In genomic region chr2:61593871-61594304, GRCm38 (mm10) we compare ENCODE assay signal across 8 mouse cellular contexts. TPM values are rescaled to one million over a fixed set of nuclear protein-coding genes. Genes with fewer than 3 reads are reported as not detected.
DNase-seq lines count a peak whose midpoint lies in the region; ATAC-seq lines count a peak whose summit lies in the region.

No protein-coding gene starts in this region.

- no peak overlapping the region for H3K27ac ChIP-seq in neural tube, embryonic 11.5 days (ENCODE audit: low read depth, low read length)
- peak overlapping the region; percentile 81 for H3K27ac ChIP-seq in hindbrain, embryonic 15.5 days (replicated peaks)

- 2% methylated on average over 12 of the region's 12 CpGs for WGBS in neural tube, embryonic 11.5 days
- 3% methylated on average over 12 of the region's 12 CpGs for WGBS in hindbrain, embryonic 15.5 days

- no peaks in the 10 kb centered on the region for H3K27me3 ChIP-seq in neural tube, embryonic 11.5 days (ENCODE audit: control insufficient read depth, insufficient read depth, low read length)
- H3K27me3 ChIP-seq in hindbrain, embryonic 15.5 days: no peaks in the 10 kb centered on the region

- no peaks in the 10 kb centered on the region for H3K9me3 ChIP-seq in neural tube, embryonic 11.5 days (ENCODE audit: control insufficient read depth, low read length)
- no peaks in the 10 kb centered on the region for H3K9me3 ChIP-seq in hindbrain, embryonic 15.5 days

- no peaks in the 10 kb centered on the region for H3K4me1 ChIP-seq in neural tube, embryonic 11.5 days (ENCODE audit: control insufficient read depth, insufficient read depth, low read length)
- H3K4me1 ChIP-seq in hindbrain, embryonic 15.5 days (replicated peaks): peaks cover 9% of the 10 kb centered on the region

- peak overlapping the region; percentile 74 for H3K9ac ChIP-seq in neural tube, embryonic 11.5 days (ENCODE audit: low read length)
- peak overlapping the region; percentile 78 for H3K9ac ChIP-seq in hindbrain, embryonic 15.5 days

- H3K4me2 ChIP-seq in neural tube, embryonic 11.5 days (ENCODE audit: low read depth): peak overlapping the region; percentile 71
- H3K4me2 ChIP-seq in hindbrain, embryonic 15.5 days: peak overlapping the region; percentile 89

- no peaks in the 10 kb centered on the region for H3K36me3 ChIP-seq in neural tube, embryonic 11.5 days (ENCODE audit: control insufficient read depth, insufficient read depth, low read length)
- no peaks in the 10 kb centered on the region for H3K36me3 ChIP-seq in hindbrain, embryonic 15.5 days

- ATAC-seq in neural tube, embryonic 11.5 days (ENCODE audit: insufficient read depth, low FRiP score, low TSS enrichment): no peak
- peak; percentile 31 for ATAC-seq in common myeloid progenitor, adult 5-6 weeks (replicated peaks; ENCODE audit: low read depth, poor library complexity, severe bottlenecking)
- no peak for ATAC-seq in hindbrain, embryonic 15.5 days (ENCODE audit: low FRiP score, low read depth)

- DNase-seq in neural tube, embryonic 11.5 days (ENCODE audit: low spot score): no peak
- no peak for DNase-seq in neural tube, embryonic 10.5 days (ENCODE audit: extremely low spot score, low spot score)
- DNase-seq in mesoderm, embryonic 11.5 days (ENCODE audit: low read depth, low spot score): peak; percentile 12
- no peak for DNase-seq in gastrocnemius, postnatal 25 days
- no peak for DNase-seq in layer of hippocampus, adult 9-10 months (ENCODE audit: low spot score)
- DNase-seq in testis, postnatal 10 days (ENCODE audit: low spot score): no peak

- H3K4me3 ChIP-seq in neural tube, embryonic 11.5 days (ENCODE audit: low read depth, low read length): peak overlapping the region; percentile 65
- peak overlapping the region; percentile 97 for H3K4me3 ChIP-seq in hindbrain, embryonic 15.5 days

RNA-seq across cellular contexts. Expression of gene Tank, which starts 15.5 kb away (rescaled TPM):
- 39.8 and 40.8 TPM in 2 replicates for polyA plus RNA-seq in neural tube, embryonic 11.5 days (2014; fragmentation: Nextera tagmentation; extraction: Ambion mirVana)
- total RNA-seq in common myeloid progenitor, adult 5-6 weeks (2017): 63.9 and 64.1 TPM in 2 replicates
- polyA plus RNA-seq in hindbrain, embryonic 15.5 days (2015; fragmentation: Nextera tagmentation; extraction: Ambion mirVana): 25.2 and 25.3 TPM in 2 replicates
- 10 to 100 TPM; 15.3 to 16.8 TPM for total RNA-seq in gastrocnemius, postnatal 25 days (2021)
